Mouse (Mus musculus): ENCODE results near the gene Adamts7. TPM values are rescaled to one million over a fixed set of nuclear protein-coding genes. Genes with fewer than 3 reads are reported as not detected.
A peak's percentile ranks its signal among the peaks of the same experiment; 100 is the strongest.

Gene Adamts7
- polyA plus RNA-seq, 1 experiment from 2014 or later: 15.2 TPM

DNA sequence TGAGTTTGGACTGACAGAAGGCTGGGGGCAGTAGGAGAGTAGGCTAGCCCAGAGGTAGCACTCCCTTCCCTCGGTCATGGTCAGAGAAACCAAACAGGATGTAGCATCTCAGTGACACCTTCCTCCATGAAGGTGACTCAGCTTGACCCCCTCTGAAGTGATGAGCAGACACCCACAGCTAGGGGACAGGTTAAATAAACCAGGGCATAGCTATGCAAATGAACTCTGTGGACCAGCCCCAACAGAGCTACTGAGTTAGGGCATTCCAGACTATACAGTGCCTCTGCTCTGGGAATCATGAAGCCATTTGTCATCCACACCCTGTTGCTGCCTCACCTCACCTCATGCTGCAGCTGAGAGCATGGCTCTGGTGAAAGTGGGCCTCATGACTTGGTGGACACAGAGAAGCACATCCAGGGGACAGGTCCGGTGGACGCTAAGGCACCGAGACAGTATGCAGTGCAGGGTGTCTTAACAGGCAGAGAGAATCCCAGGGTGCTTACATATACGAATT, 71.1 kb downstream of the Adamts7 start:
- H3K9ac ChIP-seq (ENCODE audit: low read length): no peak overlapping the region
- no peak for ATAC-seq (ENCODE audit: insufficient read depth, low FRiP score)
- 82% methylated on average over 5 of the region's 5 CpGs for WGBS
- no peaks in the 10 kb centered on the region for H3K27me3 ChIP-seq (ENCODE audit: control insufficient read depth, insufficient read depth, low read length)
- no peak overlapping the region for H3K4me3 ChIP-seq (replicated peaks; ENCODE audit: low read length)
- H3K4me2 ChIP-seq (ENCODE audit: low read depth, low read length): no peak overlapping the region
- H3K36me3 ChIP-seq (ENCODE audit: control insufficient read depth, insufficient read depth, low read length): 0 out of 2 replicates have a peak, but pooled peaks cover 2% of the 10 kb centered on the region
- no peaks in the 10 kb centered on the region for H3K9me3 ChIP-seq (replicated peaks; ENCODE audit: control insufficient read depth, low read length)
- no peak overlapping the region for H3K27ac ChIP-seq (ENCODE audit: low read length)
- H3K4me1 ChIP-seq (ENCODE audit: control insufficient read depth, insufficient read depth, low read length): peaks cover 7% of the 10 kb centered on the region; the same call in 1 of the 2 replicates

DNA sequence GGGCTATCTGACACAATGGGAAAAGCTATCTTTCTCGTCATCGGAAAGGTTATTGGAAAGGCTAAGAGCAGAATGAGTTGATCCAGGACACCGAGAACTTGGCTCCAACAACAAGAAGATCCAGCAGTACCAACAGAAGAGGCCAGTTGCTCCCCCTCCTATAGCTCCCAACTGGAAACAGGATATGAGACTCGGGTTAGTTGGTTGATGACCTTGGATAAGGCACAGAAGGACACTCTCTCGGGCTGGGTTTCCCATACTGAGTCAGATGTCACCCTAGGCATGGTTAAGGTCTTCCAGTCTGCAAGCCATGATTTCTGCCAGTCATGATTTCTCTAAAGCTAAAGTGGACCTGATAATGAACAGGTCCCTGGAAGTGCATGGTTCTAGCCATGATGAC, 71.9 kb downstream of the Adamts7 start:
- H3K36me3 ChIP-seq (ENCODE audit: control insufficient read depth, insufficient read depth, low read length): peaks cover 7% of the 10 kb centered on the region; the same call in 1 of the 2 replicates
- H3K27ac ChIP-seq (ENCODE audit: low read length): no peak overlapping the region
- ATAC-seq (ENCODE audit: insufficient read depth, low FRiP score): no peak
- peaks cover 7% of the 10 kb centered on the region; the same call in 1 of the 2 replicates for H3K4me1 ChIP-seq (ENCODE audit: control insufficient read depth, insufficient read depth, low read length)
- no peak overlapping the region for H3K9ac ChIP-seq (ENCODE audit: low read length)
- 77% methylated on average over 5 of the region's 5 CpGs for whole genome bisulfite sequencing
- no peak overlapping the region for H3K4me2 ChIP-seq (ENCODE audit: low read depth, low read length)
- H3K4me3 ChIP-seq (replicated peaks; ENCODE audit: low read length): no peak overlapping the region
- H3K27me3 ChIP-seq (ENCODE audit: control insufficient read depth, insufficient read depth, low read length): no peaks in the 10 kb centered on the region
- H3K9me3 ChIP-seq (replicated peaks; ENCODE audit: control insufficient read depth, low read length): no peaks in the 10 kb centered on the region

DNA sequence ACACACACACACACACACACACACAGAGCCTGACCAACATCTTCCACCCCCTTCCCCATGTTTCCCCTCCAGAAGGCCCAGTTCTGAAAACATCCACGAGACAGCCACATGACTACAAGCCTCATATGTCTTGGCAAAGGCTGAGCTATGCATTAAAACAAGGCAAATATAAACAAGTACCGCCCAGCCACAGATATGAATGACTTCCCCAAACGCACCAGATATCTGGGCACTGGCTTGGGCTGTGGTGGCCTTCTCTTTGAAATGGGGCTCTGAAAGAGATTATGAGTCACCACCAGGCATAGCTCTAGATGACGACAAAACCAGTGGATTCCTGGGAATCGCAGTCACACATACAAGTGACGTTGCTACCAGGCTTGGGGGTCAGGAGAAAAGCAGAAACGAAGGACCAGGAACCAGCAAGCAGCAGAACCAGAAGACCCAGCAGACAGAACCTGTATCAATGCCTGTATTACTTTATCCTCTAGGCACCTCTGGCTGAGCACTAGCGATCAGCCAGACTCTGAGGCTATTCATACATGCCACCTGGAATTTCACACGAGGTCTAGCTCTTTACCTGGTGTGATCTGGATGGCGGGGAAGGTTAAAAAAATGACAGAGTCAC, 72.5 kb downstream of the Adamts7 start:
- Histone ChIP-seq H3K4me1 (ENCODE audit: control insufficient read depth, insufficient read depth, low read length) (peaks cover 7% of the 10 kb centered on the region; the same call in 1 of the 2 replicates), H3K4me3 (replicated peaks; ENCODE audit: low read length) (no peak overlapping the region), H3K27me3 (ENCODE audit: control insufficient read depth, insufficient read depth, low read length) (no peaks in the 10 kb centered on the region), H3K9ac (ENCODE audit: low read length) (no peak overlapping the region), H3K27ac (ENCODE audit: low read length) (peak overlapping the region; percentile 46), H3K9me3 (replicated peaks; ENCODE audit: control insufficient read depth, low read length) (no peaks in the 10 kb centered on the region), H3K36me3 (ENCODE audit: control insufficient read depth, insufficient read depth, low read length) (peaks cover 11% of the 10 kb centered on the region; the same call in 1 of the 2 replicates), H3K4me2 (ENCODE audit: low read depth, low read length) (no peak overlapping the region)
- ATAC-seq (ENCODE audit: insufficient read depth, low FRiP score): no peak
- WGBS: 56% methylated on average over 10 of the region's 10 CpGs

DNA sequence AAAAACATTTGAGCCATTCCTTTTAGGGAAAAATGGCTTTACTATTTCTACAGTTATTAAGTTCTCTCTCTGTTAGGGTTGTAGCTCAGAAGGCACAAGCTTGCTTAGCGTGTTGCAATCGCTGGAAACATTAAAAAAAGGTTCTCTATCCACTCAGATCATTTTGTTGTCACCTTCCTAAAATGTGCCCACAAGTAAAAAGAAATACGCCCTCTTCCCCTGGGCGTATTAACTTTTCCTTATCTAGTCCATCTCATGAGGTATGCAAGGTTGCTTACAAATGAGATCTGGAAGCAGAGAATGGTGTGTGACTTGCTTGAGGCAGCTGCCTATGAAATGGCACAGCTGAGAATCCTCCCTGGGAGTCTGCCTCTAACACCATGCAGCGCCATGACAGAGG, 73.9 kb downstream of the Adamts7 start:
- H3K4me3 ChIP-seq (replicated peaks; ENCODE audit: low read length): no peak overlapping the region
- no peak for ATAC-seq (ENCODE audit: insufficient read depth, low FRiP score)
- peaks cover 10% of the 10 kb centered on the region; the same call in 1 of the 2 replicates for H3K4me1 ChIP-seq (ENCODE audit: control insufficient read depth, insufficient read depth, low read length)

DNA sequence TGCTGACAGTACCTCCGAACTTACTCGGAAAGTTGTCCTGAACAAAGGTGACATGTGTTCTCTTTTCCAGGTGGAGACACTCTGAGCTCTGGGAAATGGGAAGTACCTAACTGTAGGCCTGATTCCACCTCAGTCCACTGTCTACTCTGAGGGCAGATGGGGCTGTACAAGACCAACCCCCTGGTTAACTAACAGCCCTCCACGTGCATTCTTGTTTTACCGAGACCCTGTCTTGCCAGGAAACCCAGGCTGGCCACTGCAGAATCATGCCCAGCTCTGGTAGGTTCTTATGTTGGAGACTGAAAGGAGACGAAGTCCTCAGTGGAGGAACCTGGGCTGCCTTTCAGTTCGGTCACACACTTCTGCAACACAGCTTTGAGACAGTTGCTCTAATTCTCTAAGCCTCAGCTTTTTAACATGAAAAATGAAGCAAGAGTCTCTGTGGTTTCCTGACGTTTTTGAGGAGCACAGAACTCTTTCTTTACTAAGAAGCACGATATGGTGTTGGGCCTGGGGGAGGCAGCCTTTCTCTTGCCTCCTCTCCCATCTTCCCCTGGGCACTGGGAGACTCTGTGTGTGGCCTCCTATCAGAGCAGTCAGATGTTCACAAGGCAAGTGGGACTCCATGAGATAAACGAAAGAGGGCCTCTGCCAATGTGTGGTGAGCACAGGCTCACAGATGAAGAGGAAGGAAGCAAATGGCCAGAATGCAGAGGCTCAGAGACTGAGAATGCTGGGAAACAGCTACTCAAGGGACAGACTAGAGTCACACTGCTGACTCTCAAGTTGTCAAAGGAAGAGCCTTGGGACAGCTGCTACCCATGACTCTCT, 74.6 kb downstream of the Adamts7 start:
- Histone ChIP-seq H3K4me3 (replicated peaks; ENCODE audit: low read length) (no peak overlapping the region), H3K4me1 (ENCODE audit: control insufficient read depth, insufficient read depth, low read length) (peaks cover 10% of the 10 kb centered on the region; the same call in 1 of the 2 replicates), H3K27me3 (ENCODE audit: control insufficient read depth, insufficient read depth, low read length) (no peaks in the 10 kb centered on the region), H3K36me3 (ENCODE audit: control insufficient read depth, insufficient read depth, low read length) (peaks cover 11% of the 10 kb centered on the region; the same call in 1 of the 2 replicates), H3K27ac (ENCODE audit: low read length) (peak overlapping the region; percentile 12; the same call in 1 of the 2 replicates), H3K9me3 (replicated peaks; ENCODE audit: control insufficient read depth, low read length) (no peaks in the 10 kb centered on the region), H3K4me2 (ENCODE audit: low read depth, low read length) (no peak overlapping the region), H3K9ac (ENCODE audit: low read length) (no peak overlapping the region; the same call in 1 of the 2 replicates)
- ATAC-seq (ENCODE audit: insufficient read depth, low FRiP score): peak; percentile 60
- WGBS: 72% methylated on average over 9 of the region's 9 CpGs

More for the DNA sequence above, 73.9 kb downstream of the Adamts7 start:
- Histone ChIP-seq H3K4me2 (ENCODE audit: low read depth, low read length) (no peak overlapping the region), H3K36me3 (ENCODE audit: control insufficient read depth, insufficient read depth, low read length) (peaks cover 11% of the 10 kb centered on the region; the same call in 1 of the 2 replicates), H3K9me3 (replicated peaks; ENCODE audit: control insufficient read depth, low read length) (no peaks in the 10 kb centered on the region), H3K27ac (ENCODE audit: low read length) (no peak overlapping the region), H3K9ac (ENCODE audit: low read length) (no peak overlapping the region), H3K27me3 (ENCODE audit: control insufficient read depth, insufficient read depth, low read length) (no peaks in the 10 kb centered on the region)
- whole genome bisulfite sequencing: 90% methylated on average over 5 of the region's 5 CpGs

DNA sequence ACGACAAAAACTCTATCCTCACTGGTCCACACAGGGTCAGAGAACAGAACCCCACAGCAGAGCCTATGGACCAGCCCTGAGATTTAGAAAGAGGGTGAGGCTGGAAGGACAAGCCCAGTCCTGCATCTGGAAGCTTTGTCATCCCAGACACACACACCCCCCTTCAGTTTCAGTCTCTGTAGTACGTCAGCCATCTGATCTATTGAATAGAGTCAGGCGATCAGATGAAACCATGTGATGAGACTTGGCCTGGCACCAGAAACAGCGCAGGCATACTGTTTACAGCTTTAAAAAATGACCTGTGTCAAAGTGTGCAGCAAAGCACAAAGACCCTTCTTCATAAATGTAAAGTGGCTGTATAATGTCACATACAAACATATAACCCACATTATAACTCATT, 77.7 kb downstream of the Adamts7 start:
- 0 out of 2 replicates have a peak, but pooled peaks cover 9% of the 10 kb centered on the region for H3K4me1 ChIP-seq (ENCODE audit: control insufficient read depth, insufficient read depth, low read length)
- no peaks in the 10 kb centered on the region for H3K27me3 ChIP-seq (ENCODE audit: control insufficient read depth, insufficient read depth, low read length)
- H3K9me3 ChIP-seq (replicated peaks; ENCODE audit: control insufficient read depth, low read length): no peaks in the 10 kb centered on the region
- H3K27ac ChIP-seq (ENCODE audit: low read length): no peak overlapping the region; the same call in 1 of the 2 replicates
- H3K9ac ChIP-seq (ENCODE audit: low read length): no peak overlapping the region
- H3K4me2 ChIP-seq (ENCODE audit: low read depth, low read length): no peak overlapping the region
- peak; percentile 20; the same call in 1 of the 2 replicates for ATAC-seq (ENCODE audit: insufficient read depth, low FRiP score)
- 48% methylated on average over 4 of the region's 4 CpGs for WGBS
- H3K4me3 ChIP-seq (replicated peaks; ENCODE audit: low read length): no peak overlapping the region
- H3K36me3 ChIP-seq (ENCODE audit: control insufficient read depth, insufficient read depth, low read length): peaks cover 9% of the 10 kb centered on the region; the same call in 1 of the 2 replicates

DNA sequence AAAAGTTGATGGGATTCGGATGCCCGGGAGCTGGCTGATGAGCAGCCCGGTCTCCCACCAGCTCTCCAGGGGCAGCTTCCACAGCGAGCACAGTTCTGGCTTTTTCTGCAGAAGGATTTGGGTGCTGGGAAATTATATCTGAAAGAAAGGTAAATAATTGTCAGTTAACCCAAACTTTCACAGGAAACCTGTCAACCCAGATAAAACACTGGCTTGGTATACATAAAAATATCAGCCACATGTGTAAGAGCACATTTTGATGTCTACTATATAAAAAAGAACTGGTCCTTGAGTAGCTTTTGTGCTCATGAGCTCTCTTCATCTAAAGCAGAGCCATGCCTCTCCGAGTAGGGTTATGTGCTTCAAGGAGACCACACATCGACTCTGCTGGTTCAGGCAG, 78.2 kb downstream of the Adamts7 start:
- H3K4me3 ChIP-seq (replicated peaks; ENCODE audit: low read length): no peak overlapping the region
- no peaks in the 10 kb centered on the region for H3K9me3 ChIP-seq (replicated peaks; ENCODE audit: control insufficient read depth, low read length)
- H3K4me2 ChIP-seq (ENCODE audit: low read depth, low read length): no peak overlapping the region
- 60% methylated on average over 6 of the region's 6 CpGs for WGBS
- no peak for ATAC-seq (ENCODE audit: insufficient read depth, low FRiP score)
- H3K9ac ChIP-seq (ENCODE audit: low read length): no peak overlapping the region
- H3K27me3 ChIP-seq (ENCODE audit: control insufficient read depth, insufficient read depth, low read length): no peaks in the 10 kb centered on the region
- H3K4me1 ChIP-seq (ENCODE audit: control insufficient read depth, insufficient read depth, low read length): 0 out of 2 replicates have a peak, but pooled peaks cover 6% of the 10 kb centered on the region
- no peak overlapping the region; the same call in 1 of the 2 replicates for H3K27ac ChIP-seq (ENCODE audit: low read length)
- H3K36me3 ChIP-seq (ENCODE audit: control insufficient read depth, insufficient read depth, low read length): peaks cover 9% of the 10 kb centered on the region; the same call in 1 of the 2 replicates

DNA sequence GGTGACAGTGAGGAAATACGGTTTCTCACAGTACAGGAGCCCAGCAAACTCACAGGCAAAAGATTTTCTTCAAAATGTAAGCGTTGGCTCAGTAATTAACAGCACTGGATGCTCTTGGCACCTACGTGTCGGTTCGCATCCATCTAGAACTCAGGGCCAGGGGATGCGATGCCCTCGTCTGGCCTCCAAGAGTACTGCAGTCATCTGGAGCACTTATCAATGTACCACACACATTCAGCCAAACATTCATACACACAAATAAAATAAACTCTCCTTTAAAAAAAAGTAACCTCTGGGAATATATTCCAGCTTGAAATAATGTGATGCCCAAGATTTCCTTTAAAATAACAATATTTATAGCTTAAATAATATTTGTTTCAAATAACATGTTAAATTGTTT, 78.7 kb downstream of the Adamts7 start:
- no peak for ATAC-seq (ENCODE audit: insufficient read depth, low FRiP score)
- Histone ChIP-seq H3K4me2 (ENCODE audit: low read depth, low read length) (no peak overlapping the region), H3K36me3 (ENCODE audit: control insufficient read depth, insufficient read depth, low read length) (peaks cover 9% of the 10 kb centered on the region; the same call in 1 of the 2 replicates), H3K9ac (ENCODE audit: low read length) (no peak overlapping the region), H3K27ac (ENCODE audit: low read length) (no peak overlapping the region), H3K27me3 (ENCODE audit: control insufficient read depth, insufficient read depth, low read length) (no peaks in the 10 kb centered on the region), H3K4me1 (ENCODE audit: control insufficient read depth, insufficient read depth, low read length) (0 out of 2 replicates have a peak, but pooled peaks cover 6% of the 10 kb centered on the region), H3K9me3 (replicated peaks; ENCODE audit: control insufficient read depth, low read length) (no peaks in the 10 kb centered on the region), H3K4me3 (replicated peaks; ENCODE audit: low read length) (no peak overlapping the region)
- whole genome bisulfite sequencing: 68% methylated on average over 7 of the region's 7 CpGs

All from stomach, embryonic 16.5 days (tissue).